Mouse (Mus musculus) kidney, adult 8-10 months (tissue): ENCODE results near the gene Vmn1r94.
"Not testable (repeated sequence)": the region's sequence is repeated elsewhere in the genome, so short reads cannot be mapped to it uniquely, and the experiment has no call there.

Source experiments
- DNase-seq, 2 experiments: peaks; one replicate each; pipeline ENCODE4 v3.0.0; 2022

Vmn1r94 gene

DNA sequence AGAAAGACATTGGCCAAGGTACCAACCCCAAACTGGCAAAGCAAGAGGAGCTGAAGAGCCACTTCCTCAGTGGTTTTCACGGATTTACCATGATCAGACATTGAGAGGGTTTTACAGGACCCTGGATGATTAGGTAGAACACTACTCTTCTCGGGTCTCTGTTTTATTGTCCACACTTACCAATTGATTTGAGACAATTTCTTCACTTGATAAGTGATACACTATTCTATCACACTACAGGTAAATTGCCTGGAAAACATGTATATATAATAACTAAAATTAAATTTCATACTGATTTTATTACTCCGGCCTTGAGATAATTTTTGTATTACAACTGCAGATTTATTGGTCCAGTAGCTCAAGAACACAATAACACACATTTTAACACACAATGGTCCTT, at the start of gene Vmn1r94:
Gene Vmn1r94, minus strand, starts transcription at position 101 of the 400 bp plus-strand sequence.
- not testable (repeated sequence) for DNase-seq

DNA sequence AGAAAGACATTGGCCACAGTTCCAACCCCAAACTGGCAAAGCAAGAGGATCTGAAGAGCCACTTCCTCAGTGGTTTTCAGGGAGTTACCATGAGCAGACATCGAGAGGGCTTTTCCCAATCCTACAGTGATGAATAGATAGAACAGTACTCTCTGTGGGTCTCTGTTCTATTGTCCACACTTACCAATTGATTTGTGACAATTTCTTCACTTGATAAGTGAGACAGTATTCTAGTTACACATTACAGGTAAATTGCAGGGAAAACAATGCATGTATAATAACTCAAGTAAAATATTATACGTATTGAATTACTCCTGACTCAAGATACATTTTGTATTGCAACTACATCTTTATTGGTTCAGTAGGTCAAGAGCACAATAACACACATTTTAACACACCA, 37.3 kb upstream of the Vmn1r94 start, which contains the start of gene Gm6164:
Gene Gm6164, minus strand, starts transcription at position 101 of the 400 bp plus-strand sequence.
- DNase-seq, result not testable (repeated sequence)

DNA sequence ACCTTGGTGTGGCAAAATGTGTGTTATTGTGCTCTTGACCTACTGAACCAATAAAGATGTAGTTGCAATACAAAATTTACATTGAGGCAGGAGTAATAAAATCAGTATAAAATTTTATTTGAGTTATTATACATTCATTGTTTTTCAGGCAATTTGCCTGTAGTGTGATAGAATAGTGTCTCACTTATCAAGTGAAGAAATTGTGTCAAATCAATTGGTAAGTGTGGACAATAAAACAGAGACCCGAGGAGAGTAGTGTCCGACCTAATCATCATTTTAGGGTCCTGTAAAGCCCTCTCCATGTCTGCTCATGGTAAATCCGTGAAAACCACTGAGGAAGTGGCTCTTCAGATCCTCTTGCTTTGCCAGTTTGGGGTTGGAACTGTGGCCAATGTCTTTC, 25.2 kb upstream of the Vmn1r94 start, which contains the start of gene Vmn1r95:
Gene Vmn1r95, plus strand, starts transcription at position 301 of the 400 bp plus-strand sequence.
- DNase-seq, result not testable (repeated sequence)

DNA sequence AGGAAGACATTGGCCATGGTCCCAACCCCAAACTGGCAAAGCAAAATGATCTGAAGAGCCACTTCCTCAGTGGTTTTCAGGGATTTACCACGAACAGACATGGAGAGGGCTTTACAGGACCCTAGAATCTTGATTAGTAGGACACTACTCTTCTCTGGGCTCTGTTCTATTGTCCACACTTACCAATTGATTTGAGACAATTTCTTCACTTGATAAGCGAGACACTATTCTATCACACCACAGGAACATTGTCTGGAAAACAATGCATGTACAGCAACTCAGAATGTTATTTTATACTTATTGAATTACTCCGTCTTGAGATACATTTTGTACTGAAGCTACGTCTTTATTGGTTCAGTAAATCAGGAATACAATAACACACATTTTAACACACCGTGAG, 29.2 kb downstream of the Vmn1r94 start, which contains the start of gene Vmn1r93:
Gene Vmn1r93, minus strand, starts transcription at position 101 of the 400 bp plus-strand sequence.
- DNase-seq, result not testable (repeated sequence)

DNA sequence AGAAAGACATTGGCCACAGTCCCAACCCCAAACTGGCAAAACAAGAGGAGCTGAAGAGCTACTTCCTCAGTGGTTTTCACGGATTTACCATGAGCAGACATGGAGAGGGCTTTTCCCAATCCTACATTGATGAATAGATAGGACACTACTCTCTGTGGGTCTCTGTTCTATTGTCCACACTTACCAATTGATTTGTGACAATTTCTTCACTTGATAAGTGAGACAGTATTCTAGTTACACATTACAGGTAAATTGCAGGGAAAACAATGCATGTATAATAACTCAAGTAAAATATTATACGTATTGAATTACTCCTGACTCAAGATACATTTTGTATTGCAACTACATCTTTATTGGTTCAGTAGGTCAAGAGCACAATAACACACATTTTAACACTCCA, 45.7 kb downstream of the Vmn1r94 start, which contains the start of gene Gm16442:
Gene Gm16442, minus strand, starts transcription at position 101 of the 400 bp plus-strand sequence.
- not testable (repeated sequence) for DNase-seq
